Mouse (Mus musculus): ENCODE measurements around the gene Trub1.

- no peak for TF ChIP-seq CTCF (IDR thresholded peaks at IDR 0.05; ENCODE audit: extremely low read depth, insufficient read depth, low read length)
- TF ChIP-seq POLR2A (IDR thresholded peaks at IDR 0.05; ENCODE audit: extremely low read depth, insufficient read depth, low read length), result no peak
These were observed 24.6 kb downstream of the Trub1 start for GRCm38 (mm10) chr19:57477310-57477709.

Data from cortical plate, adult 2 months (tissue).